Mouse (Mus musculus): Measurements from ENCODE around the gene Lhpp. TPM values are rescaled to one million over a fixed set of nuclear protein-coding genes. Genes with fewer than 3 reads are reported as not detected.
A peak's percentile ranks its signal among the peaks of the same experiment; 100 is the strongest.

The Lhpp gene
- polyA plus RNA-seq, 1 experiment from 2014 or later, result 12.7 TPM

GRCm38 (mm10) chr7:132713483-132714126 lies 103.2 kb downstream of the Lhpp start:
- Histone ChIP-seq H3K4me2 (ENCODE audit: low read depth, low read length) (no peak overlapping the region), H3K9ac (ENCODE audit: low read length) (no peak overlapping the region)

GRCm38 (mm10) chr7:132714236-132714923 lies 103.9 kb downstream of the Lhpp start:
- H3K4me1 ChIP-seq (ENCODE audit: control insufficient read depth, insufficient read depth, low read length), result peaks cover 26% of the 10 kb centered on the region
- no peak overlapping the region for H3K4me3 ChIP-seq (replicated peaks; ENCODE audit: low read length)
- H3K27me3 ChIP-seq (ENCODE audit: control insufficient read depth, insufficient read depth, low read length), result no peaks in the 10 kb centered on the region
- H3K4me2 ChIP-seq (ENCODE audit: low read depth, low read length), result no peak overlapping the region
- H3K9me3 ChIP-seq (replicated peaks; ENCODE audit: control insufficient read depth, low read length), result no peaks in the 10 kb centered on the region
- peak overlapping the region; percentile 84 for H3K27ac ChIP-seq (ENCODE audit: low read length)
- 0 out of 2 replicates have a peak overlapping the region, but pooled peaks have one; percentile 22 for H3K9ac ChIP-seq (ENCODE audit: low read length)
- peak; percentile 70 for ATAC-seq (ENCODE audit: insufficient read depth, low FRiP score)
- WGBS, result 42% methylated on average over 6 of the region's 6 CpGs
- H3K36me3 ChIP-seq (ENCODE audit: control insufficient read depth, insufficient read depth, low read length), result no peaks in the 10 kb centered on the region

More at GRCm38 (mm10) chr7:132713483-132714126, 103.2 kb downstream of the Lhpp start:
- Histone ChIP-seq H3K4me3 (replicated peaks; ENCODE audit: low read length) (no peak overlapping the region), H3K9me3 (replicated peaks; ENCODE audit: control insufficient read depth, low read length) (no peaks in the 10 kb centered on the region), H3K4me1 (ENCODE audit: control insufficient read depth, insufficient read depth, low read length) (peaks cover 26% of the 10 kb centered on the region), H3K27me3 (ENCODE audit: control insufficient read depth, insufficient read depth, low read length) (no peaks in the 10 kb centered on the region), H3K36me3 (ENCODE audit: control insufficient read depth, insufficient read depth, low read length) (no peaks in the 10 kb centered on the region), H3K27ac (ENCODE audit: low read length) (peak overlapping the region; percentile 84)
- WGBS, result 52% methylated on average over 8 of the region's 8 CpGs
- no peak for ATAC-seq (ENCODE audit: insufficient read depth, low FRiP score)

- no peak for ATAC-seq (ENCODE audit: insufficient read depth, low FRiP score)
- H3K9ac ChIP-seq (ENCODE audit: low read length), result no peak overlapping the region
- no peaks in the 10 kb centered on the region for H3K27me3 ChIP-seq (ENCODE audit: control insufficient read depth, insufficient read depth, low read length)
- H3K4me3 ChIP-seq (replicated peaks; ENCODE audit: low read length), result no peak overlapping the region
- no peak overlapping the region for H3K4me2 ChIP-seq (ENCODE audit: low read depth, low read length)
- H3K9me3 ChIP-seq (replicated peaks; ENCODE audit: control insufficient read depth, low read length), result no peaks in the 10 kb centered on the region
- peaks cover 26% of the 10 kb centered on the region for H3K4me1 ChIP-seq (ENCODE audit: control insufficient read depth, insufficient read depth, low read length)
- peak overlapping the region; percentile 72; the same call in 1 of the 2 replicates for H3K27ac ChIP-seq (ENCODE audit: low read length)
- no peaks in the 10 kb centered on the region for H3K36me3 ChIP-seq (ENCODE audit: control insufficient read depth, insufficient read depth, low read length)
- 96% methylated on average over 4 of the region's 4 CpGs for WGBS
These were observed 104.8 kb downstream of the Lhpp start for GRCm38 (mm10) chr7:132715259-132715658.

GRCm38 (mm10) chr7:132719570-132719969 lies 109.1 kb downstream of the Lhpp start:
- no peak for ATAC-seq (ENCODE audit: insufficient read depth, low FRiP score)
- no peak overlapping the region for H3K4me3 ChIP-seq (replicated peaks; ENCODE audit: low read length)
- H3K27me3 ChIP-seq (ENCODE audit: control insufficient read depth, insufficient read depth, low read length), result no peaks in the 10 kb centered on the region
- H3K9me3 ChIP-seq (replicated peaks; ENCODE audit: control insufficient read depth, low read length), result no peaks in the 10 kb centered on the region
- no peaks in the 10 kb centered on the region for H3K36me3 ChIP-seq (ENCODE audit: control insufficient read depth, insufficient read depth, low read length)
- peaks cover 12% of the 10 kb centered on the region for H3K4me1 ChIP-seq (ENCODE audit: control insufficient read depth, insufficient read depth, low read length)
- no peak overlapping the region for H3K9ac ChIP-seq (ENCODE audit: low read length)
- WGBS, result 90% methylated on average over 4 of the region's 4 CpGs
- H3K4me2 ChIP-seq (ENCODE audit: low read depth, low read length), result no peak overlapping the region
- no peak overlapping the region for H3K27ac ChIP-seq (ENCODE audit: low read length)

GRCm38 (mm10) chr7:132720562-132720961 lies 110.1 kb downstream of the Lhpp start:
- H3K9ac ChIP-seq (ENCODE audit: low read length), result no peak overlapping the region

GRCm38 (mm10) chr7:132722401-132723370 lies 112.2 kb downstream of the Lhpp start:
- no peak overlapping the region for H3K4me3 ChIP-seq (replicated peaks; ENCODE audit: low read length)
- 91% methylated on average over 12 of the region's 12 CpGs for WGBS
- no peak overlapping the region for H3K4me2 ChIP-seq (ENCODE audit: low read depth, low read length)
- peaks cover 17% of the 10 kb centered on the region for H3K4me1 ChIP-seq (ENCODE audit: control insufficient read depth, insufficient read depth, low read length)
- no peak overlapping the region for H3K9ac ChIP-seq (ENCODE audit: low read length)
- H3K36me3 ChIP-seq (ENCODE audit: control insufficient read depth, insufficient read depth, low read length), result no peaks in the 10 kb centered on the region
- no peak overlapping the region for H3K27ac ChIP-seq (ENCODE audit: low read length)
- H3K27me3 ChIP-seq (ENCODE audit: control insufficient read depth, insufficient read depth, low read length), result no peaks in the 10 kb centered on the region
- no peak for ATAC-seq (ENCODE audit: insufficient read depth, low FRiP score)
- H3K9me3 ChIP-seq (replicated peaks; ENCODE audit: control insufficient read depth, low read length), result no peaks in the 10 kb centered on the region

More at GRCm38 (mm10) chr7:132720562-132720961, 110.1 kb downstream of the Lhpp start:
- no peaks in the 10 kb centered on the region for H3K9me3 ChIP-seq (replicated peaks; ENCODE audit: control insufficient read depth, low read length)
- no peak for ATAC-seq (ENCODE audit: insufficient read depth, low FRiP score)
- no peak overlapping the region for H3K27ac ChIP-seq (ENCODE audit: low read length)
- H3K4me3 ChIP-seq (replicated peaks; ENCODE audit: low read length), result no peak overlapping the region
- peaks cover 8% of the 10 kb centered on the region for H3K4me1 ChIP-seq (ENCODE audit: control insufficient read depth, insufficient read depth, low read length)
- no peaks in the 10 kb centered on the region for H3K36me3 ChIP-seq (ENCODE audit: control insufficient read depth, insufficient read depth, low read length)
- H3K27me3 ChIP-seq (ENCODE audit: control insufficient read depth, insufficient read depth, low read length), result no peaks in the 10 kb centered on the region
- WGBS, result 80% methylated on average over 8 of the region's 8 CpGs
- H3K4me2 ChIP-seq (ENCODE audit: low read depth, low read length), result no peak overlapping the region

- Histone ChIP-seq H3K36me3 (ENCODE audit: control insufficient read depth, insufficient read depth, low read length) (no peaks in the 10 kb centered on the region), H3K4me3 (replicated peaks; ENCODE audit: low read length) (no peak overlapping the region), H3K4me2 (ENCODE audit: low read depth, low read length) (no peak overlapping the region), H3K27ac (ENCODE audit: low read length) (no peak overlapping the region), H3K9me3 (replicated peaks; ENCODE audit: control insufficient read depth, low read length) (no peaks in the 10 kb centered on the region), H3K27me3 (ENCODE audit: control insufficient read depth, insufficient read depth, low read length) (no peaks in the 10 kb centered on the region), H3K9ac (ENCODE audit: low read length) (no peak overlapping the region), H3K4me1 (ENCODE audit: control insufficient read depth, insufficient read depth, low read length) (peaks cover 17% of the 10 kb centered on the region)
- whole genome bisulfite sequencing, result 78% methylated on average over 11 of the region's 11 CpGs
- peak; percentile 61; the same call in 1 of the 2 replicates for ATAC-seq (ENCODE audit: insufficient read depth, low FRiP score)
These were observed 113.5 kb downstream of the Lhpp start for GRCm38 (mm10) chr7:132723906-132724305.

GRCm38 (mm10) chr7:132724501-132725062 lies 114.1 kb downstream of the Lhpp start:
- ATAC-seq (ENCODE audit: insufficient read depth, low FRiP score), result no peak
- Histone ChIP-seq H3K36me3 (ENCODE audit: control insufficient read depth, insufficient read depth, low read length) (no peaks in the 10 kb centered on the region), H3K9ac (ENCODE audit: low read length) (no peak overlapping the region), H3K27me3 (ENCODE audit: control insufficient read depth, insufficient read depth, low read length) (no peaks in the 10 kb centered on the region), H3K9me3 (replicated peaks; ENCODE audit: control insufficient read depth, low read length) (no peaks in the 10 kb centered on the region), H3K4me2 (ENCODE audit: low read depth, low read length) (no peak overlapping the region), H3K4me3 (replicated peaks; ENCODE audit: low read length) (no peak overlapping the region), H3K4me1 (ENCODE audit: control insufficient read depth, insufficient read depth, low read length) (peaks cover 22% of the 10 kb centered on the region), H3K27ac (ENCODE audit: low read length) (no peak overlapping the region)
- WGBS, result 85% methylated on average over 5 of the region's 5 CpGs

Data from stomach, embryonic 16.5 days (tissue).